Mouse (Mus musculus): ENCODE data around the gene Zscan20.
"Not testable (repeated sequence)": the region's sequence is repeated elsewhere in the genome, so short reads cannot be mapped to it uniquely, and the experiment has no call there.

Zscan20 gene

DNA sequence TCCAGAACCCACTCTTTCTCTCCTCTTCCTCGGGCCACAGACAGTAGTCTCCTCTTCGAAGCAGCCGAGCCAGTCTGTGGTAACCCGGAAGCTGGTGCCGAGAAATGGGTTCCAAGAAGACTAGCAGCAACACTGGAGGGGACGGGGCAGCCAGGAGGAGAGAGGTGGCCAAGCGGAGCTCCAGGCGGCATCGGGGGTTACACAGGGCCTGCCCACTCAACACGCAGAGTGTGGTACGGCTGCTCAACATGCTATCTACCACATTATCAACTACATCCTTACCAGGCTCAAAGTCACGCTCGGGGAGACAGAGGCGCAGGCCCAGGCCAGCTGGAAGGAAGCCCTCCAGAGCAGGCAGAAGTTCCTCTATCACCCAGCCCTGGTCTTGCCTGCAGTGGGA is 5.9 kb upstream of the Zscan20 start:
- DNase-seq (ENCODE audit: inconsistent age in 2 of 2, low spot score in 1 of 2) = no peak

DNA sequence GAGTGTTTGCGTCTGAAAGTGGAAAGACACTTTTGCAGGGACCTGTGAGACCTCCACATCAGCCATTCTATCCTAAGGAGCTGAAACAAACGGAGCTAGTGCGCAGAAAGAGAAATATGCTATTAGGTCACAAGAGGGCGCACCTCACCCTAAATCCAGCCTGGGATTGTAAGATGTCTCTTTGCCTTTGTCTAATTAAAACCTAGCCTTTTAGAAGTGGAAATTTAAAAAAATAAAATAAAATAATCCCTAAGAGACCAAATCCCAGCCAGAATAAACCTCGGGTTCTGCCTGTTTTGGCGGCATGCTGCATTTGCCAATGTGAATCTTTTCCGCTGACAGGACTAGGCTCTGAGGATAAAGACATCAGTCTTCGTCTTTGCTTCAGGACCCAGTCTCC is 3.4 kb upstream of the Zscan20 start:
- DNase-seq (ENCODE audit: inconsistent age in 2 of 2, low spot score in 1 of 2) = peak; percentile 37 to 82

DNA sequence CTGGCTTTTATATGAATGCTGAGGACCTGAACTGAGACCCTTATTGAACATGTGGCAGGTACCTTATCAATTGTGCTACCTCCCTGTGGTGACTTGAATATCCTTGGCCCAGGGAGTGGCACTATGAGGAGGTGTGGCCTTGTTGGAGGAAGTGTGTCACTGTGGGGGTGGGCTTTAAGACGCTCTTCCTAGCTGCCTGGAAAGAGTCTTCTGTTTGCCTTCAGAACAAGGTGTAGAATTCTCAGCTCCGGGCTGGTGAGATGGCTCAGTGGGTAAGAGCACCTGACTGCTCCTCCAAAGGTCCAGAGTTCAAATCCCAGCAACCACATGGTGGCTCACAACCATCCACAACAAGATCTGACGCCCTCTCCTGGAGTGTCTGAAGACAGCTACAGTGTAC is 1.8 kb upstream of the Zscan20 start:
- DNase-seq (ENCODE audit: inconsistent age in 2 of 2, low spot score in 1 of 2) = not testable (repeated sequence)

DNA sequence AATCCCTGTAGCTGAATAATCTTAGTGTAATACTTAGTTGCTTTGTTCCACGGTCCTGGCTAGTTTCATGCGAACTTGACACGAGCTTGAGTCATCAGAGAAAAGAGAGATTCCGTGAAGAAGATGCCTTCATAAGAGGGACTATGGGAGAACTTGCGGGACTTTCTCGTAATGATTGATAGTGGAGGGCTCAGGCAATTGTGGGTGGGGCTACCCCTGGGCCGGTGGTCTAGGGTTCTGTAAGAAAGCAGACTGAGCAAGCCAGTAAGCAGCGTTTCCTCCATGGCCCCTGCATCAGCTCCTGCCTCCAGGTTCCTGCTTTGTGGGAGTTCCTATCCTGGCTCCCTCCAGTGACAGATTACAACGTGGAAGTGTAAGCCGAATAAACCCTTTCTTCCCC is 808 bp upstream of the Zscan20 start:
- DNase-seq (ENCODE audit: inconsistent age in 2 of 2, low spot score in 1 of 2) = peak; percentile 48 to 70

DNA sequence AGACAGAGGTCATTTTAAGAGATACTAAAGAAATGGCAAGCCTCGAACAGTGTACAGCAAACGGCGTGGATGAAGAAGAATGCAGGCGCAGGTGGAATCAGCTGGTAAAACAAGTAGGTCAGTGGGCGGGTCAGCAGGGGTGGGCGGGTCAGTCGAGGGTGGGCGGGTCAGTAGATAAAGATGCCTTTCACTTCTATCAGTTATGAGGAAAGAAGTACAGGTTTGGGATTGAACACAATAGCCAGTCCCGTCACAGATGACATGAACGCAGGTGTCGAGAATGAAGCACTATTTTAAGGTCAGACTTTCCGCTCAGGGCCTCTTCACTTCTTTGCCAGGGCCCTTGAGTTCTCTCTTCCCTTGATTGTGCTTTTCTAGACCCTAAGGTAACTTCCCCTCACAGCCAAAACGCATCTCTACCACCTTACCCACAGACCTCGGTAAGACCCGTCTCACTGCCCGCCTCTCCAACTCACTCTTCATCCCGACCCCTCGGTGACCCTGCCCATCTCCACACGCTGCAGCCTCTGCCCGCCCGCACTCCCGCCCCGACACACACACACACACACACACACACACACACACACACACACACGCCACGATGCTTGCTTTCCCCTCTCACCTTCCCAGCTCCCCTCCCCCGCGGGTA is 498 bp downstream of the Zscan20 start:
- DNase-seq (ENCODE audit: inconsistent age in 2 of 2, low spot score in 1 of 2) = peak in 1 of 2 experiments; percentile 40

- DNase-seq (ENCODE audit: inconsistent age in 2 of 2, low spot score in 1 of 2) = no peak
Measured at GRCm38 (mm10) chr4:128607661-128608060, 2.2 kb downstream of the Zscan20 start.

GRCm38 (mm10) chr4:128606586-128606985 is 3.3 kb downstream of the Zscan20 start:
- peak; percentile 61 to 62 for DNase-seq (ENCODE audit: inconsistent age in 2 of 2, low spot score in 1 of 2)

DNA sequence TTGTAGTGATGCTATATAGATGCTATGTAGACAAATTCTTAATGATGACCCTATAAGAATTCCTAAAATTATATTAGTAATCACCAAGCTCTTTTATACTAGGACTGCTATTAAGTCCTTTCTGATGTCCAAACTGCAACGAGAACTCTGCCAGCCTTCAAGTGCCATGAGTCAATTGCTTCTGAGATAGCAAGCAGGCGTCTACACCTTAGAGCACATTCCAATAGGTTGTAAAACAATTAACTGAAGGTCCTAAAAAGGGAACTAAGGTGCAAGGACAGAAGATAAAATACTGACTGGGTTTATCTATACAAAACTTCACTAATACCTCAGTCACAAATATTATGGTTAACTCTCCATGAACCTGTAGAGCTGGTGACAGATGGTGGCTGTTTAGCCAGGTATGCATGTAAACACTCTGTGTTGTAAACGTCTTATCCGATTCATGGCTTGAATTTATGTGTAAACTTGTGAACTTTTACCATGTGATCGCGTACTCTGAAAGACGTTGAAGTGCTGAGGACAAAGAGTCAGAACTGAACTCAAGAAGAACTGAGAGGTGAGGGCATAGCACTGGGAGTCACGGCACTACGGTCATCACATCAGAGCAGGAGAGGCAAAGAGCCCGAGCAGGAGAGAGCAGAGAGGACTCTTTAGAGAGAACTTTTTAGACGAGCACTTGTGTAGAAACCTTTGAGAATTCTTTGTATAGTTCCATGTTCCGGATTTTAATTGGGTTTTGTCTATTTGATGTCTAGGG is 11.9 kb downstream of the Zscan20 start:
- no peak for DNase-seq (ENCODE audit: inconsistent age in 2 of 2, low spot score in 1 of 2)

- no peak for DNase-seq (ENCODE audit: inconsistent age in 2 of 2, low spot score in 1 of 2)
Measured at GRCm38 (mm10) chr4:128594062-128594461, 15.8 kb downstream of the Zscan20 start.

- no peak for DNase-seq (ENCODE audit: inconsistent age in 2 of 2, low spot score in 1 of 2)
Measured at GRCm38 (mm10) chr4:128593286-128593685, 16.6 kb downstream of the Zscan20 start.

- peak; percentile 33 to 70 for DNase-seq (ENCODE audit: inconsistent age in 2 of 2, low spot score in 1 of 2)
Measured at GRCm38 (mm10) chr4:128579182-128579581, 30.7 kb downstream of the Zscan20 start.

DNA sequence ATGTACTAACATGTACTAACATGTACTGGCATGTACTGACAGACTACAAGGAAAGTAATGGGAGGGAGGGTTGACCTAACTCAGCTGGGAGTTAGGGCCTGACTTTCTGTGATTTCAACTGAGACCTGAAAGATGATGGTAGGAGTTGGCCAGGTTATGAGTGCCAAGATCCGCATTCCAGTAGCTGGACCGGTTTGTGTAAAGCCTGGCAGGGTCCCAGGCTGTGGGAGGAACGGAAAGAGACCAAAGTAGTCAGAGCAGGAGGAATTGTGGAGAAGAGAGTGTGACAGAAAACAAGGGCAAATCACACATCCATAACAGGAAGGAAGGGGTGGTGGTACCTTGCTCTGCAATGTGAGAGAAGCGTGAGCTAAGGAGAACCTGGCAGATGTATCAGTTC is 34.1 kb downstream of the Zscan20 start:
- no peak for DNase-seq (ENCODE audit: inconsistent age in 2 of 2, low spot score in 1 of 2)

DNA sequence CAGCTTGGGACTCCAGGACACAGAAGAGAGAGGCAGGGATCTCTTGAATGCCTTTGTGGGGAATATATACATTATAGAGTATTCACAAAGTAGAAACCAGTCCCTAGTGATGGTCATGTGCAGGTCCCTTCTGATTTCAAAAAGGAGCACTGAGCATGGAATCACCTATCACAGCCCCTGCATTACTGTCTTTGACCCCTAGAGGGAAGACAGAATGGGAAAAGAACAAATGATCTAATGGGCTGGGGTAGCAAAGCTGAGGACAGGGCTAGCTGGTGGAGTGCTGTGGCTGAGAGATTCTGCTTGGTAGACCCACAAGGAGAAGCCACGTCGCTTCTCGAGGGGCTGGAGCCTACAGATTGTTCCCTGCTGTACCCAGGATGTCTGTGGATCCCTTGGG is 49.6 kb downstream of the Zscan20 start:
- DNase-seq (ENCODE audit: inconsistent age in 2 of 2, low spot score in 1 of 2) = no peak

DNA sequence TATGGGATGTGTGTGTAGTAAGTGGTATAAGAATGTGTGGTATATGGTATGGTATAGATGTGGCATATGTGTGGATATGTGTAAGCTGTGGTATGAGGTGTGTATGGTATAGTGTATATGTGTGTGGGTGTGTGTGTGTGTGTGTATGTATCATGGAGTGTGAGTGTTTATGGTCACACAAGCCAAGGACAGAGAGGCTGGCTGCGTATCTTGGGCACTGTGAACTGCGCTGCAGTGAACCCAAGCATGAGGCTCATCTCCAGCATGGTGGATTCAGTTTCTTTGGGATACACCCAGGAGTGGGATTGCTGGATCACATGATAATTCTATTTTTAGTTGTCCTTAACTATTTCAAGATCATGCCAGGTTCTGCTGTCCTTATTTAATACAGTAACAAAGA is 55.7 kb downstream of the Zscan20 start:
- no peak for DNase-seq (ENCODE audit: inconsistent age in 2 of 2, low spot score in 1 of 2)

- peak; percentile 79 to 83 for DNase-seq (ENCODE audit: inconsistent age in 2 of 2, low spot score in 1 of 2)
Measured at GRCm38 (mm10) chr4:128550756-128551155, 59.1 kb downstream of the Zscan20 start.

- DNase-seq (ENCODE audit: inconsistent age in 2 of 2, low spot score in 1 of 2) = not testable (repeated sequence)
Measured at GRCm38 (mm10) chr4:128543956-128544486, 65.9 kb downstream of the Zscan20 start.

- peak in 1 of 2 experiments; percentile 73 for DNase-seq (ENCODE audit: inconsistent age in 2 of 2, low spot score in 1 of 2)
Measured at GRCm38 (mm10) chr4:128543378-128543777, 66.5 kb downstream of the Zscan20 start.

Data from adrenal gland, adult (tissue).